Mouse (Mus musculus) ES-Bruce4 (cell line): Measurements from ENCODE around the gene Fam155a. TPM values are rescaled to one million over a fixed set of nuclear protein-coding genes. Genes with fewer than 3 reads are reported as not detected.

Experiments used
- H3K27ac ChIP-seq: 2 replicates; pipeline ENCODE4 v1.5.1; 2012; ENCODE audit warnings: low read length, inconsistent platforms; ENCODE audit not compliant: insufficient read depth
- H3K27me3 ChIP-seq: 2 replicates; pipeline ENCODE4 v1.6.1; 2012; ENCODE audit warnings: mild to moderate bottlenecking, low read length, inconsistent platforms; ENCODE audit not compliant: control insufficient read depth, poor library complexity, insufficient read depth, severe bottlenecking
- H3K36me3 ChIP-seq: 2 replicates; pipeline ENCODE4 v1.6.1; 2012; ENCODE audit warnings: inconsistent platforms, mild to moderate bottlenecking, low read length, moderate library complexity; ENCODE audit not compliant: control insufficient read depth, poor library complexity, insufficient read depth, severe bottlenecking
- H3K4me1 ChIP-seq: one replicate; pipeline ENCODE4 v1.8.1; 2011; ENCODE audit warnings: low read length; ENCODE audit not compliant: control insufficient read depth, insufficient read depth
- H3K4me3 ChIP-seq: 2 replicates; pipeline ENCODE4 v1.5.1; 2011; ENCODE audit warnings: low read depth, mild to moderate bottlenecking, low read length
- H3K9ac ChIP-seq: 2 replicates; pipeline ENCODE4 v1.6.1; 2012; ENCODE audit warnings: low read depth, mild to moderate bottlenecking, inconsistent platforms; ENCODE audit not compliant: poor library complexity, severe bottlenecking
- H3K9me3 ChIP-seq: replicated peaks from 2 replicates; pipeline ENCODE4 v1.6.1; 2012; ENCODE audit warnings: mild to moderate bottlenecking, low read length, inconsistent platforms; ENCODE audit not compliant: control insufficient read depth, poor library complexity, insufficient read depth, severe bottlenecking
- CTCF ChIP-seq: IDR thresholded peaks from one replicate; pipeline ENCODE4 v1.8.1; 2011; ENCODE audit warnings: low read depth, low read length
- EP300 ChIP-seq: IDR thresholded peaks from 2 replicates; pipeline ENCODE4 v1.6.1; 2011; ENCODE audit warnings: low read depth, low read length; ENCODE audit not compliant: insufficient read depth
- POLR2A ChIP-seq: IDR thresholded peaks from one replicate; pipeline ENCODE4 v1.8.1; 2011; ENCODE audit warnings: low read length; ENCODE audit not compliant: insufficient read depth
- polyA plus RNA-seq: library from polyadenylated mRNA; stranded (reverse); fragments of >200 nt; gene quantifications from 2 replicates; pipeline ENCODE4 v1.2.4, GENCODE M21; 2011; ENCODE audit warnings: low read depth; ENCODE audit not compliant: missing spikeins, insufficient read depth, insufficient read length

The Fam155a gene
- polyA plus RNA-seq, 1 experiment: not detected

GRCm38 (mm10) chr8:9494225-9494598, 276.7 kb downstream of the Fam155a start:
- Histone ChIP-seq H3K27ac (no peak overlapping the region), H3K27me3 (peaks cover 2% of the 10 kb centered on the region; the same call in 1 of the 2 replicates), H3K4me1 (no peaks in the 10 kb centered on the region), H3K9ac (no peak overlapping the region), H3K36me3 (no peaks in the 10 kb centered on the region), H3K4me3 (no peak overlapping the region), H3K9me3 (no peaks in the 10 kb centered on the region)
- TF ChIP-seq EP300: no peak
- TF ChIP-seq POLR2A: no peak
- no peak for TF ChIP-seq CTCF

GRCm38 (mm10) chr8:9493557-9494224, 277.3 kb downstream of the Fam155a start:
- H3K4me3 ChIP-seq: no peak overlapping the region
- H3K9ac ChIP-seq: no peak overlapping the region
- no peak overlapping the region for H3K27ac ChIP-seq
- H3K9me3 ChIP-seq: no peaks in the 10 kb centered on the region
- TF ChIP-seq CTCF (no peak), POLR2A (no peak), EP300 (no peak)
- H3K27me3 ChIP-seq: peaks cover 2% of the 10 kb centered on the region; the same call in 1 of the 2 replicates
- no peaks in the 10 kb centered on the region for H3K36me3 ChIP-seq
- H3K4me1 ChIP-seq: no peaks in the 10 kb centered on the region

- no peaks in the 10 kb centered on the region for H3K36me3 ChIP-seq
- H3K27me3 ChIP-seq: no peaks in the 10 kb centered on the region
- no peaks in the 10 kb centered on the region for H3K9me3 ChIP-seq
- H3K4me1 ChIP-seq: no peaks in the 10 kb centered on the region
- no peak for TF ChIP-seq EP300
- no peak for TF ChIP-seq POLR2A
- TF ChIP-seq CTCF: no peak
- no peak overlapping the region for H3K27ac ChIP-seq
- no peak overlapping the region for H3K9ac ChIP-seq
- H3K4me3 ChIP-seq: no peak overlapping the region
Observed at GRCm38 (mm10) chr8:9482565-9482964, 288.4 kb downstream of the Fam155a start.

GRCm38 (mm10) chr8:9471290-9471689, 299.7 kb downstream of the Fam155a start:
- Histone ChIP-seq H3K4me3 (no peak overlapping the region), H3K9me3 (no peaks in the 10 kb centered on the region), H3K4me1 (no peaks in the 10 kb centered on the region), H3K27ac (no peak overlapping the region), H3K9ac (no peak overlapping the region), H3K36me3 (no peaks in the 10 kb centered on the region), H3K27me3 (no peaks in the 10 kb centered on the region)
- TF ChIP-seq POLR2A (no peak), CTCF (no peak), EP300 (no peak)

- Histone ChIP-seq H3K27ac (no peak overlapping the region), H3K9me3 (no peaks in the 10 kb centered on the region), H3K9ac (no peak overlapping the region), H3K4me3 (no peak overlapping the region), H3K27me3 (no peaks in the 10 kb centered on the region), H3K36me3 (no peaks in the 10 kb centered on the region), H3K4me1 (no peaks in the 10 kb centered on the region)
- TF ChIP-seq POLR2A: no peak
- TF ChIP-seq EP300: no peak
- no peak for TF ChIP-seq CTCF
Observed at GRCm38 (mm10) chr8:9470114-9470513, 300.8 kb downstream of the Fam155a start.

- TF ChIP-seq POLR2A (no peak), EP300 (no peak), CTCF (no peak)
- Histone ChIP-seq H3K27me3 (no peaks in the 10 kb centered on the region), H3K4me3 (no peak overlapping the region), H3K36me3 (no peaks in the 10 kb centered on the region), H3K27ac (no peak overlapping the region), H3K9me3 (no peaks in the 10 kb centered on the region), H3K4me1 (no peaks in the 10 kb centered on the region), H3K9ac (no peak overlapping the region)
Observed at GRCm38 (mm10) chr8:9461111-9461510, 309.9 kb downstream of the Fam155a start.
